Mouse (Mus musculus) C2C12 (cell line): ENCODE measurements around the gene Ackr1.

Experiments
- CEBPB ChIP-seq: IDR thresholded peaks from one replicate; pipeline ENCODE4 v1.6.1; 2011; ENCODE audit warnings: low read depth, mild to moderate bottlenecking, control low read depth, moderate library complexity
- CTCF ChIP-seq: IDR thresholded peaks from one replicate; pipeline ENCODE4 v1.5.1; 2011; ENCODE audit not compliant: control insufficient read depth, insufficient read depth, insufficient read length
- FOSL1 ChIP-seq: IDR thresholded peaks from one replicate; pipeline ENCODE4 v1.8.0; 2011; ENCODE audit warnings: mild to moderate bottlenecking, low read length; ENCODE audit not compliant: poor library complexity, insufficient read depth, severe bottlenecking
- MAX ChIP-seq: IDR thresholded peaks from one replicate; pipeline ENCODE4 v1.6.1; 2011; ENCODE audit warnings: mild to moderate bottlenecking, control low read depth
- MYOG ChIP-seq: IDR thresholded peaks from one replicate; pipeline ENCODE4 v1.6.1; 2011; ENCODE audit not compliant: control insufficient read depth, insufficient read length; ENCODE audit errors: extremely low read depth
- USF1 ChIP-seq: IDR thresholded peaks from one replicate; pipeline ENCODE4 v1.6.1; 2011; ENCODE audit warnings: low read depth, mild to moderate bottlenecking, control low read depth, moderate library complexity

DNA sequence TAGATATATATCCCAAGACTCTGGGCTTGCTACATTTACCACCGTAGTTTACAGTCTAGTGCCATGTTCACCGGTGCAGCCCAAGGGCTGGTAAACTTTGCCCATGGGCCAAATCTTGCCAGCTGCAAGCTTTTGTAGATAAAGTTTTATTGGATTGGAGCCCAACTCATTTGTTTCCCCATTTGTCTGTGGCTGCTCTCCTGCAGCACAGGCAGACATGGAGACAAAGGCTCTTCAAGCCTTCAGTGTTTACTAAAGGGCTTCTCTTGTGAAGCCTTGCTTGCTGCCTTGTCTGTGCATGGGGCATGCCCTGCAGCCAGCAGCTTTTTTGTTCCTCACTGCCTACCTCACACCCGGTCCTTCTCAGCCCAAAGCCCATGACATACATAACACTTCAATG, 10.4 kb upstream of the Ackr1 start:
- TF ChIP-seq CTCF, result no peak
- TF ChIP-seq FOSL1, result no peak
- no peak for TF ChIP-seq USF1
- no peak for TF ChIP-seq MYOG
- TF ChIP-seq MAX, result no peak
- TF ChIP-seq CEBPB, result no peak
